Mouse (Mus musculus) small intestine, adult 2 months (tissue): Measurements from ENCODE around the gene Sufu.

ENCODE experiments used
- CTCF ChIP-seq: fragments of 200-500 bp; IDR thresholded peaks from 2 replicates; pipeline ENCODE4 v1.5.1; 2012; ENCODE audit warnings: low read depth, mild to moderate bottlenecking, control low read depth, inconsistent platforms, low read length, moderate library complexity, mixed read lengths; ENCODE audit not compliant: insufficient replicate concordance, insufficient read length; ENCODE audit errors: extremely low read depth
- POLR2A ChIP-seq: fragments of 200-500 bp; IDR thresholded peaks from 2 replicates; pipeline ENCODE4 v1.6.1; 2012; ENCODE audit warnings: low read depth, mild to moderate bottlenecking, control low read depth, inconsistent platforms, low read length, moderate library complexity

GRCm38 (mm10) chr19:46392018-46392417 is 4.7 kb upstream of the Sufu start:
- TF ChIP-seq POLR2A (no peak), CTCF (peak; percentile 63; the same call in 1 of the 2 replicates)
